Mouse (Mus musculus) lung, embryonic 15.5 days (tissue): ENCODE measurements around the gene Prune2. TPM values are rescaled to one million over a fixed set of nuclear protein-coding genes. Genes with fewer than 3 reads are reported as not detected.

Source experiments
- ATAC-seq: fragments of 200-750 bp; cut with Nextera tagmentation; 2 replicates; pipeline ENCODE4 v1.8.0; 2017; ENCODE audit warnings: moderate number of reproducible peaks, borderline replicate concordance; ENCODE audit not compliant: low FRiP score, low TSS enrichment; ENCODE audit errors: extremely low read depth
- H3K27ac ChIP-seq: fragments of 300-500 bp; sonication (generic); 2 replicates; pipeline ENCODE4 v1.5.1; 2015; ENCODE audit warnings: moderate library complexity, mild to moderate bottlenecking, inconsistent platforms
- H3K27me3 ChIP-seq: fragments of 300-500 bp; sonication (generic); 2 replicates; pipeline ENCODE4 v1.6.1; 2015; ENCODE audit warnings: inconsistent platforms
- H3K36me3 ChIP-seq: fragments of 300-500 bp; sonication (generic); 2 replicates; pipeline ENCODE4 v1.6.1; 2015; ENCODE audit warnings: inconsistent platforms
- H3K4me1 ChIP-seq: fragments of 300-500 bp; sonication (generic); 2 replicates; pipeline ENCODE4 v1.6.1; 2015; ENCODE audit warnings: inconsistent platforms
- H3K4me2 ChIP-seq: fragments of 300-500 bp; sonication (generic); 2 replicates; pipeline ENCODE4 v1.6.1; 2015; ENCODE audit warnings: inconsistent platforms, mild to moderate bottlenecking, moderate library complexity
- H3K4me3 ChIP-seq: fragments of 300-500 bp; sonication (generic); 2 replicates; pipeline ENCODE4 v1.5.1; 2015; ENCODE audit warnings: mild to moderate bottlenecking, inconsistent platforms
- H3K9ac ChIP-seq: fragments of 300-500 bp; sonication (generic); 2 replicates; pipeline ENCODE4 v1.6.1; 2015; ENCODE audit warnings: inconsistent platforms
- H3K9me3 ChIP-seq: fragments of 300-500 bp; sonication (generic); 2 replicates; pipeline ENCODE4 v1.6.1; 2016; ENCODE audit warnings: inconsistent platforms
- WGBS: fragments of 180-500 bp; shearing (Covaris S2); methylation state at CpG from one replicate; pipeline ENCODE4 v1.1.7; 2015; 5-methylcytosine and 5-hydroxymethylcytosine counted together
- polyA plus RNA-seq: library from polyadenylated mRNA; unstranded; fragments of >200 nt; fragmentation: Nextera tagmentation; extraction: Ambion mirVana; gene quantifications from 2 replicates; pipeline ENCODE4 v1.2.1, GENCODE M21; 2015

Gene Prune2
- polyA plus RNA-seq, 1 experiment from 2014 or later, result 1.3 TPM

DNA sequence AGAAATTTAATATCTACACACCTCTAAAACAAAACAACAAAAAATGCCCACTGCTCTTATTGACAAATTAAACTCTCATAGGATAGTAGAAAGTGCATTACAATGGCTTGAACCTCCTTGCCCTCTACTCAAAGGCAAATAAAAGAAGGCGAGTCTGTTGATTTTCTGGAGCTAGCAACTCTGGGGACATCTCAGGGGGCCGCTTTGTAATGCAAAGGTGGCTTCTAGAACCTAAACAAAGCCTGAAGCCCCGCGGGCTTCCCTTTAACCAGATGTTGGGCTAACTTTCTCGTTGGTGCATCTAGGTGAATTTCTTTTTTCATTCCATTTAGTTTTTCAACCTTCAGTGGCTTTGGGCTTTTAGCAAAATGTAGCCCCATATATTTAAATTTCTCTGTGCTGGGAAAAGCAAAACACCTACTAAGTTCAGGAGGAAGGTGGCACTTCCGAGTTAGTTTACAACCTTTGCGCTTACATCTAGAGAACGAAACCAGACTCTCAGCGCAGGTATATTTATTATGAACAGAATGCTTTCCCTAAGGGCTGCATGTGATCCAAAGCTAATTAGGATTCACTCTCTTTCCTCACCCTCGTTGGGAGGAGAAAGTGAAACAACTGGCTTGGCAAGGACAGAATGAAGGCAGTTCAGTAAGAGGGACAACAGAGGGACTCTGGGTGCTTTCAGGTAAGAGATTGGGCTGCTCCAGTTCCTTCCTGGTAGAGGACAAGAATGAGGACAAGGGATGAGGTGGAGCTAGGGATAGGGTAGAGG, 182.4 kb downstream of the Prune2 start:
- no peak for ATAC-seq
- no peaks in the 10 kb centered on the region for H3K9me3 ChIP-seq
- H3K27ac ChIP-seq, result no peak overlapping the region
- H3K4me3 ChIP-seq, result no peak overlapping the region
- H3K4me2 ChIP-seq, result no peak overlapping the region
- 0 out of 2 replicates have a peak, but pooled peaks cover 3% of the 10 kb centered on the region for H3K4me1 ChIP-seq
- H3K36me3 ChIP-seq, result no peaks in the 10 kb centered on the region
- peaks cover 16% of the 10 kb centered on the region for H3K27me3 ChIP-seq
- 25% methylated on average over 10 of the region's 10 CpGs for WGBS
- H3K9ac ChIP-seq, result no peak overlapping the region

- 73% methylated on average over 12 of the region's 12 CpGs for WGBS
- peaks cover 16% of the 10 kb centered on the region for H3K27me3 ChIP-seq
- no peaks in the 10 kb centered on the region for H3K9me3 ChIP-seq
- ATAC-seq, result no peak
- no peak overlapping the region for H3K4me2 ChIP-seq
- 0 out of 2 replicates have a peak, but pooled peaks cover 3% of the 10 kb centered on the region for H3K4me1 ChIP-seq
- H3K27ac ChIP-seq, result no peak overlapping the region
- H3K36me3 ChIP-seq, result no peaks in the 10 kb centered on the region
- no peak overlapping the region for H3K9ac ChIP-seq
- no peak overlapping the region for H3K4me3 ChIP-seq
Observed at GRCm38 (mm10) chr19:17140016-17140914, 184.3 kb downstream of the Prune2 start.

DNA sequence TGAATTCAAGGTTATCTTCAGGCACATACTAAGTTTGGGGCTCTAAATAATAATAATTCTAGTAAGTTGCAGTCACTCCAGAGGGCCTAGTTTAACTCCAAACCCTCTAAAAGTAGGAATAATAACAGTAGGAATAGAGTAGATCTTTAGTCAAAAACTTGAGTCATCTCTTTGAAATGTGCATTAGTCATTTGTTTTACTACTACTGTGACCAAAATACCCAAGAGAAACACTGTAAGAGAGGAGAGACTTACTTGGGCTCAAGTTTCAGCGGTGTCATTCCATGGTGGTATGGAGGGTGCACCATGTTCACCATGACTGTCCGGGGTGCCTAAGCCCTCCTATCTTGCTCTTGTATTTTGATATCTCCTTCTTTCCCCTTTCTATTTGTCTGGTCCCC, 187.3 kb downstream of the Prune2 start:
- no peak overlapping the region for H3K27ac ChIP-seq
- no peaks in the 10 kb centered on the region for H3K4me1 ChIP-seq
- no peak overlapping the region for H3K9ac ChIP-seq
- 93% methylated on average over 2 of the region's 2 CpGs for WGBS
- no peak overlapping the region for H3K4me2 ChIP-seq
- no peaks in the 10 kb centered on the region for H3K36me3 ChIP-seq
- no peaks in the 10 kb centered on the region for H3K9me3 ChIP-seq
- H3K27me3 ChIP-seq, result no peaks in the 10 kb centered on the region; the same call in 1 of the 2 replicates
- H3K4me3 ChIP-seq, result no peak overlapping the region
- no peak for ATAC-seq

GRCm38 (mm10) chr19:17144205-17144604, 188.3 kb downstream of the Prune2 start:
- Histone ChIP-seq H3K4me3 (no peak overlapping the region), H3K4me2 (no peak overlapping the region), H3K9me3 (no peaks in the 10 kb centered on the region), H3K27ac (no peak overlapping the region), H3K4me1 (no peaks in the 10 kb centered on the region), H3K9ac (no peak overlapping the region), H3K27me3 (no peaks in the 10 kb centered on the region), H3K36me3 (no peaks in the 10 kb centered on the region)
- no peak for ATAC-seq
- WGBS, result 78% methylated on average over 6 of the region's 6 CpGs

GRCm38 (mm10) chr19:17150064-17150463, 194.1 kb downstream of the Prune2 start:
- no peak overlapping the region for H3K9ac ChIP-seq
- no peaks in the 10 kb centered on the region for H3K27me3 ChIP-seq
- no peak for ATAC-seq
- no peak overlapping the region for H3K27ac ChIP-seq
- H3K4me1 ChIP-seq, result no peaks in the 10 kb centered on the region
- 80% methylated on average over 7 of the region's 7 CpGs for WGBS
- no peak overlapping the region for H3K4me3 ChIP-seq
- no peaks in the 10 kb centered on the region for H3K36me3 ChIP-seq
- H3K4me2 ChIP-seq, result no peak overlapping the region
- no peaks in the 10 kb centered on the region for H3K9me3 ChIP-seq

DNA sequence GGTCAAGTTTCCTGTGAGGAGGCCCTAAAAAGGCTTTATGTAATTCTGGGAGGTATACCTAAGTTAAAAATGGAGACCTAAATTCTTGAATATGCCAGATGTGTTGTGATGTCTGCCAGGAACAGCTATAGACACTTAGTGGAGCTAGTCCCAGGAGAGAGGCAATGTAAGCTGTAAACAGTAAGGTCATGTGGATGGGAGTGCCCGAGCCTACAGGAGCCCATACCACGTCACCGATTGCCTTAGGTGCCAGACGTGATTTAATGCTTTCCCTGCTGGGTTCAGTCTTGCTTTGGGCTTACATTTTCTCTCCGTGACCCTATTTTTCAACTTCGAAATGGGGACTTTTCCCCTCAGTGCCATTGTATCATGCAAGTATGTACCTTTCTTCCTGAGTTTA, 195.9 kb downstream of the Prune2 start:
- H3K9ac ChIP-seq, result no peak overlapping the region
- H3K27ac ChIP-seq, result no peak overlapping the region
- WGBS, result 85% methylated on average over 6 of the region's 6 CpGs
- no peak overlapping the region for H3K4me3 ChIP-seq
- no peaks in the 10 kb centered on the region for H3K27me3 ChIP-seq
- H3K4me1 ChIP-seq, result no peaks in the 10 kb centered on the region
- ATAC-seq, result no peak
- H3K36me3 ChIP-seq, result no peaks in the 10 kb centered on the region
- H3K9me3 ChIP-seq, result no peaks in the 10 kb centered on the region
- H3K4me2 ChIP-seq, result no peak overlapping the region

GRCm38 (mm10) chr19:17152461-17152860, 196.5 kb downstream of the Prune2 start:
- ATAC-seq, result no peak
- WGBS, result 77% methylated on average over 7 of the region's 7 CpGs
- H3K9me3 ChIP-seq, result no peaks in the 10 kb centered on the region

GRCm38 (mm10) chr19:17153911-17154639, 198.2 kb downstream of the Prune2 start:
- Histone ChIP-seq H3K27me3 (no peaks in the 10 kb centered on the region), H3K36me3 (no peaks in the 10 kb centered on the region), H3K9me3 (no peaks in the 10 kb centered on the region), H3K27ac (no peak overlapping the region), H3K9ac (no peak overlapping the region), H3K4me3 (no peak overlapping the region), H3K4me1 (no peaks in the 10 kb centered on the region), H3K4me2 (no peak overlapping the region)
- WGBS, result 73% methylated on average over 11 of the region's 11 CpGs
- ATAC-seq, result no peak

More at GRCm38 (mm10) chr19:17152461-17152860, 196.5 kb downstream of the Prune2 start:
- Histone ChIP-seq H3K27ac (no peak overlapping the region), H3K36me3 (no peaks in the 10 kb centered on the region), H3K4me2 (no peak overlapping the region), H3K9ac (no peak overlapping the region), H3K4me1 (no peaks in the 10 kb centered on the region), H3K4me3 (no peak overlapping the region), H3K27me3 (no peaks in the 10 kb centered on the region)

- Histone ChIP-seq H3K4me1 (peaks cover 4% of the 10 kb centered on the region; the same call in 1 of the 2 replicates), H3K27ac (no peak overlapping the region), H3K9ac (no peak overlapping the region), H3K36me3 (no peaks in the 10 kb centered on the region), H3K27me3 (no peaks in the 10 kb centered on the region), H3K4me2 (no peak overlapping the region), H3K9me3 (no peaks in the 10 kb centered on the region), H3K4me3 (no peak overlapping the region)
- ATAC-seq, result no peak
- WGBS, result 70% methylated on average over 2 of the region's 2 CpGs
Observed at GRCm38 (mm10) chr19:17155216-17155615, 199.3 kb downstream of the Prune2 start.

- no peak overlapping the region for H3K27ac ChIP-seq
- H3K9me3 ChIP-seq, result no peaks in the 10 kb centered on the region
- H3K36me3 ChIP-seq, result no peaks in the 10 kb centered on the region
- no peak overlapping the region for H3K9ac ChIP-seq
- no peak overlapping the region for H3K4me2 ChIP-seq
- no peaks in the 10 kb centered on the region for H3K27me3 ChIP-seq
- WGBS, result 16% methylated on average over 2 of the region's 2 CpGs
- ATAC-seq, result no peak
- no peak overlapping the region for H3K4me3 ChIP-seq
- peaks cover 7% of the 10 kb centered on the region; the same call in 1 of the 2 replicates for H3K4me1 ChIP-seq
Observed at GRCm38 (mm10) chr19:17159676-17160075, 203.8 kb downstream of the Prune2 start.

DNA sequence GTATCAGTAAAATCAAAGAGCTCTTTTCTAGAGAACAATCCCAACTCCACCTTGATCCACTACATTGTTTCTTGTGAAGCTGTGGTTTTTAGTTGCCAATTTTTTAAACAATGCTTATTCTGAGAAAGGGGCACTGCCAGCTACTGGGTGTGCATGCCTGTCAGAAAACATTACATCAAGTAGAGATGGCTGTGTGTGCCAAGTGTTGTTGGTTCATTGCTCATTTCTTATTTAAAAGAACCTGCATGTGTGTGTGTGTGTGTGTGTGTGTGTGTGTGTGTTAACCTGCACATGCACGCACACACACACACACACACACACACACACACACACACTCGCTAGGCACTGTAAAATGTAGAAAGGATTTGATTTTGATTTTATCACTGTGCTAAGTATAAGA, 204.3 kb downstream of the Prune2 start:
- Histone ChIP-seq H3K27me3 (no peaks in the 10 kb centered on the region), H3K4me2 (no peak overlapping the region), H3K36me3 (no peaks in the 10 kb centered on the region), H3K9me3 (no peaks in the 10 kb centered on the region), H3K4me3 (no peak overlapping the region), H3K4me1 (peaks cover 7% of the 10 kb centered on the region; the same call in 1 of the 2 replicates), H3K9ac (no peak overlapping the region), H3K27ac (no peak overlapping the region)
- WGBS, result 61% methylated on average over 2 of the region's 2 CpGs
- no peak for ATAC-seq
